Mouse (Mus musculus): ENCODE measurements around the gene AU022252. TPM values are rescaled to one million over a fixed set of nuclear protein-coding genes. Genes with fewer than 3 reads are reported as not detected.

Gene AU022252
- polyA plus RNA-seq, 1 experiment from 2014 or later = 34.4 TPM

- no peak for ATAC-seq (ENCODE audit: borderline replicate concordance, extremely low read depth, low FRiP score, low TSS enrichment)
- no peak overlapping the region for H3K27ac ChIP-seq
- WGBS = 36% methylated on average over 2 of the region's 2 CpGs
Observed at GRCm38 (mm10) chr4:119157186-119157585, 75.3 kb downstream of the AU022252 start.

More at GRCm38 (mm10) chr4:119157186-119157585, 75.3 kb downstream of the AU022252 start:
- Histone ChIP-seq H3K4me2 (no peak overlapping the region), H3K4me3 (no peak overlapping the region), H3K36me3 (no peaks in the 10 kb centered on the region), H3K4me1 (no peaks in the 10 kb centered on the region), H3K27me3 (no peaks in the 10 kb centered on the region), H3K9ac (no peak overlapping the region), H3K9me3 (no peaks in the 10 kb centered on the region)

Other genes with a start within 250 kb of the AU022252 start
- 83.6 and 87.2 TPM in 2 replicates for gene Slc2a1, start 124.0 kb downstream of the AU022252 start, polyA plus RNA-seq (2015; fragmentation: Nextera tagmentation; extraction: Ambion mirVana)
- 7.3 and 7.8 TPM in 2 replicates for gene Zfp691, start 58.5 kb downstream of the AU022252 start, polyA plus RNA-seq (2015; fragmentation: Nextera tagmentation; extraction: Ambion mirVana)
- gene Ermap, start 42.7 kb downstream of the AU022252 start, polyA plus RNA-seq (2015; fragmentation: Nextera tagmentation; extraction: Ambion mirVana) = 1.5 and 2.2 TPM in 2 replicates
- gene Svbp, start 37.4 kb downstream of the AU022252 start, polyA plus RNA-seq (2015; fragmentation: Nextera tagmentation; extraction: Ambion mirVana) = 112 and 125 TPM in 2 replicates
- not detected in 2 replicates for gene Tmem269, start 14.5 kb downstream of the AU022252 start, polyA plus RNA-seq (2015; fragmentation: Nextera tagmentation; extraction: Ambion mirVana)
- gene P3h1, start 203 bp upstream of the AU022252 start, polyA plus RNA-seq (2015; fragmentation: Nextera tagmentation; extraction: Ambion mirVana) = 38.0 and 38.4 TPM in 2 replicates
- gene Cldn19, start 22.7 kb upstream of the AU022252 start, polyA plus RNA-seq (2015; fragmentation: Nextera tagmentation; extraction: Ambion mirVana) = not detected in 2 replicates
- 635 and 678 TPM in 2 replicates for gene Ybx1, start 61.9 kb upstream of the AU022252 start, polyA plus RNA-seq (2015; fragmentation: Nextera tagmentation; extraction: Ambion mirVana)
- gene Ppih, start 87.8 kb upstream of the AU022252 start, polyA plus RNA-seq (2015; fragmentation: Nextera tagmentation; extraction: Ambion mirVana) = 102 and 115 TPM in 2 replicates
- 5.2 and 5.6 TPM in 2 replicates for gene Ccdc30, start 182.8 kb upstream of the AU022252 start, polyA plus RNA-seq (2015; fragmentation: Nextera tagmentation; extraction: Ambion mirVana)
- gene Ppcs, start 189.7 kb upstream of the AU022252 start, polyA plus RNA-seq (2015; fragmentation: Nextera tagmentation; extraction: Ambion mirVana) = 35.1 and 36.2 TPM in 2 replicates
- 0.59 and 0.68 TPM in 2 replicates for gene Zmynd12, start 190.1 kb upstream of the AU022252 start, polyA plus RNA-seq (2015; fragmentation: Nextera tagmentation; extraction: Ambion mirVana)